Mouse (Mus musculus): ENCODE data around the gene Dgcr2. TPM values are rescaled to one million over a fixed set of nuclear protein-coding genes. Genes with fewer than 3 reads are reported as not detected.

The Dgcr2 gene
- polyA plus RNA-seq, 1 experiment from 2014 or later, result 75.3 TPM

DNA sequence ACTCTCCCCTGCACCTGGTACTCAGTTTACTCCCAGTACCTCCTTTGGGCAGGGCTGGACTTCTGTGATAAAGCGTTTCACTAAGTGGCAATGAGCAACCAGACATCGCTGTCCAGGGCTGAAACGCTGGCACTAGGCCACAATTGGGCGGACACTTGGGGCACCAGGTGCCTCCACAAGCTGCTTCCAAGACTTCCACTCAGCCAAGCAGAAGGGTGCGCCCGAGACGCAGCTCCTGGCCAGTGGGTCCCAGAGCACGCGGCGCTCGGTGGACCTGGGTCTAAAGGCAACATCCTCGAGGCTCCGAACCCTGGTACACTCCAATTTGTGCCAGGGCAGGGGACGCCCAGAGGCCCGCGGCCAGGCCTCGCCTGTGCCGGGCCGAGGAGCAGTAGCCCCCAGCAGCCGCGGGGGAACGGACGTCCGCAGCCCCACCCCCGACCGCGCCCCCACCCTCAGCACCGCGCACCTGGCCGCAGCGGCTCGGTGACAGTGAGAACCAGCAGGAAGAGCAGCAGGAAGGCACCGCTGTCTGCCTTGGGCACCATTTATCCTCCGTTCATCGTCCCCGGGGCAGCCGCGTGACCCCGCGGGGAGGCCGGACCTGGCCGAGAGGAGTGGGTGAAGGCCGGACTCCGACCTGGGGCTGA lies 7.3 kb downstream of the Dgcr2 start:
- Histone ChIP-seq H3K9ac (ENCODE audit: low read length) (peak overlapping the region; percentile 99), H3K9me3 (replicated peaks; ENCODE audit: control insufficient read depth, low read length) (no peaks in the 10 kb centered on the region), H3K4me1 (ENCODE audit: control insufficient read depth, insufficient read depth, low read length) (peaks cover 16% of the 10 kb centered on the region), H3K36me3 (ENCODE audit: control insufficient read depth, insufficient read depth, low read length) (0 out of 2 replicates have a peak, but pooled peaks cover under 1% of the 10 kb centered on the region), H3K4me3 (ENCODE audit: low read depth, low read length) (peak overlapping the region; percentile 97), H3K27ac (ENCODE audit: low read depth, low read length) (peak overlapping the region; percentile 94), H3K4me2 (ENCODE audit: low read length) (peak overlapping the region; percentile 95), H3K27me3 (replicated peaks; ENCODE audit: control insufficient read depth, insufficient read depth, low read length) (no peaks in the 10 kb centered on the region)
- DNase-seq (ENCODE audit: low spot score) (peak; percentile 71), ATAC-seq (peak; percentile 64)
- WGBS, result under 1% methylated on average over 43 of the region's 44 CpGs

DNA sequence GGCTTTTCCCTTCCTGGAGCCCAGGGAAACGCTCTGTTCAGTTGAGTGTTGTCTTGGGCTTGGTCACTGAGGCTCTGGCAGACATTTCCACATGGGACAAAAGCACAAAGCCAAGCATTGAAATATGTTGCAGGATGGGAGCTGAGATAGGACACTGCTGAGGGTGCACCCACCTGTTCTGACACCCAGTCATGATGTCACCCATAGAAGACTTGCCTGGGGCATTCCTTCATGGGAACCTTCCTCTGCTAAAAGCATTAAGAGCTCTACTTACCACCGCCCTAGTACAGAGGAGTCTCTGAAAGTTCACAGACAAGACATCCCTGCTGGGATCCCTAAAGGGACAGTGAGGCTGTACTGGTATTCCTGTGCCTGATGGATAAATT lies 8.0 kb downstream of the Dgcr2 start:
- Histone ChIP-seq H3K9me3 (replicated peaks; ENCODE audit: control insufficient read depth, low read length) (no peaks in the 10 kb centered on the region), H3K27ac (ENCODE audit: low read depth, low read length) (peak overlapping the region; percentile 94; the same call in 1 of the 2 replicates), H3K27me3 (replicated peaks; ENCODE audit: control insufficient read depth, insufficient read depth, low read length) (no peaks in the 10 kb centered on the region), H3K9ac (ENCODE audit: low read length) (peak overlapping the region; percentile 99), H3K4me1 (ENCODE audit: control insufficient read depth, insufficient read depth, low read length) (peaks cover 16% of the 10 kb centered on the region), H3K4me3 (ENCODE audit: low read depth, low read length) (peak overlapping the region; percentile 97), H3K36me3 (ENCODE audit: control insufficient read depth, insufficient read depth, low read length) (0 out of 2 replicates have a peak, but pooled peaks cover 6% of the 10 kb centered on the region), H3K4me2 (ENCODE audit: low read length) (peak overlapping the region; percentile 95)
- 42% methylated on average over 2 of the region's 2 CpGs for WGBS
- no peak for DNase-seq (ENCODE audit: low spot score)
- no peak for ATAC-seq

DNA sequence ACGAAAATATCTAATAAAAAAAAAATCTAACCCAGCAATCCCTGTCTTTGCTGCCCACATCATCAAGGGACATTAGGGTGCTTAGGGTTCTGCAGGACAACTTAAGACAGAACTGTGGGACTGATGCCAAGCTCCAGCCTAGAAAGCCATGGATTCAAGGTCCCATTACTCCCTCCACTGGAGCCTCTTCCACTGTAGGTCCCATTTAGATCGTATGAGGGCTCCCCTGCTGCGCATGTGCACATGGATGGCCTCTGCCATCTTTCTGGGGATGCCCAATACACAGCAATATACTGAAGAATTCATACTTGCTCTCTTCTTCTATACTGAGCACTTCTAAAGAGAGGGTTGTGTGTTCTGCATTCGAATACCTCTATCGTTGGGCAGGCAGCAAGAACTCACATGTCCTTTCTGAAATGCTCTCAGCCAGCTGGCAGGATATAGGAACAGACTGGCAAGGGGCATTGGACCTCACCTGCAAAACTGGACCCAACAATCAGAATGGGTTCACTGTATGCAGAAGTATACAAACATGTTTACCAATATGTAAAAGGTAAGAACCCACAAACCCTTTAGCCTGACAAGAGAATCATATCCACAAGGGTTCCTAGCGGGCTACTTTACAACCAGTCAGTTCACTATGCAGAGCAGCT lies 8.5 kb downstream of the Dgcr2 start:
- peak overlapping the region; percentile 99 for H3K9ac ChIP-seq (ENCODE audit: low read length)
- no peak for DNase-seq (ENCODE audit: low spot score)
- peak overlapping the region; percentile 97 for H3K4me3 ChIP-seq (ENCODE audit: low read depth, low read length)
- 84% methylated on average over 6 of the region's 6 CpGs for WGBS
- no peaks in the 10 kb centered on the region for H3K27me3 ChIP-seq (replicated peaks; ENCODE audit: control insufficient read depth, insufficient read depth, low read length)
- no peak for ATAC-seq
- H3K4me2 ChIP-seq (ENCODE audit: low read length), result peak overlapping the region; percentile 95
- no peak overlapping the region for H3K27ac ChIP-seq (ENCODE audit: low read depth, low read length)
- H3K4me1 ChIP-seq (ENCODE audit: control insufficient read depth, insufficient read depth, low read length), result peaks cover 16% of the 10 kb centered on the region
- H3K9me3 ChIP-seq (replicated peaks; ENCODE audit: control insufficient read depth, low read length), result no peaks in the 10 kb centered on the region
- 0 out of 2 replicates have a peak, but pooled peaks cover 6% of the 10 kb centered on the region for H3K36me3 ChIP-seq (ENCODE audit: control insufficient read depth, insufficient read depth, low read length)

DNA sequence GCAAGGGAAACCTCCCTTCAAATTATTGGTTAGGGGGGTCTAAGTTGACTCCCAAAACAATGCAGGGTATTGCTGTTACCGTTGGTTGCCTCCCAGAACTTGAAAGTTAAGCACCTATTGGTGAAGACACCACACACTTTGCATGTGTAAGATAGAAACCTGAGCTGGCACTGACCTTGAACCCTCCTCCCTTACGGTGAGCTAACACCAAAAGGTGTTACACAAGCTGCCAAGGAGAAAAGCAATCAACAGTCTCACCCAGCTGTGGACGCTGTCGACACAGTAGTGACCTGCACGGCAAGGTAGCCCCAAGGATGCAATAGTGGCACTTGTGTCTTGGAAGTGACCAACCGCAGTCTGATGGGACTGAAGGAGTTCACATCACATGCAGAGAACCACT lies 14.2 kb downstream of the Dgcr2 start:
- DNase-seq (ENCODE audit: low spot score), result no peak
- Histone ChIP-seq H3K9me3 (replicated peaks; ENCODE audit: control insufficient read depth, low read length) (no peaks in the 10 kb centered on the region), H3K4me2 (ENCODE audit: low read length) (no peak overlapping the region), H3K27me3 (replicated peaks; ENCODE audit: control insufficient read depth, insufficient read depth, low read length) (no peaks in the 10 kb centered on the region), H3K4me1 (ENCODE audit: control insufficient read depth, insufficient read depth, low read length) (peaks cover 2% of the 10 kb centered on the region; the same call in 1 of the 2 replicates), H3K9ac (ENCODE audit: low read length) (no peak overlapping the region), H3K27ac (ENCODE audit: low read depth, low read length) (no peak overlapping the region), H3K4me3 (ENCODE audit: low read depth, low read length) (no peak overlapping the region), H3K36me3 (ENCODE audit: control insufficient read depth, insufficient read depth, low read length) (peaks cover 18% of the 10 kb centered on the region; the same call in 1 of the 2 replicates)
- 95% methylated on average over 6 of the region's 6 CpGs for WGBS
- ATAC-seq, result no peak

DNA sequence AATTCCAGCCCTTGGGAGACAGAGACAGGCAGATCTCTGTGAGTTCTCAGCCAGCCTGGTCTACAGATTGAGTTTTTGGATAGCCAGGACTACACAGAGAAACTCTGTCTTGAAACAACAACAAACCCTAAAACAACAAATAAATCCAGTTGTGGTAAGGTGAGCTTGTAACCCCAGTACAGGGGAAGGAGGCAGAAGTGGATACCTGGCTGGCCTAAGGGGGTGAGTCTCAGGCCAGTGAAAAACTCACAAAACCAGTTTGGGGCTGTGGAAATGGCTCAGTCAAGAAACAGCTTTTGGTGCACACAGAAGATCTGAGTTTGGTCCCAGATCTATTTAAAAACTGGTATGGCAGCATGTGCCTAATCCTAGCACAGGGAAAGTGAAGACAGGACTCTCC lies 16.2 kb downstream of the Dgcr2 start:
- no peak for DNase-seq (ENCODE audit: low spot score)
- no peak overlapping the region for H3K4me3 ChIP-seq (ENCODE audit: low read depth, low read length)
- H3K36me3 ChIP-seq (ENCODE audit: control insufficient read depth, insufficient read depth, low read length), result peaks cover 20% of the 10 kb centered on the region; the same call in 1 of the 2 replicates
- no peak for ATAC-seq
- no peak overlapping the region for H3K9ac ChIP-seq (ENCODE audit: low read length)
- H3K9me3 ChIP-seq (replicated peaks; ENCODE audit: control insufficient read depth, low read length), result no peaks in the 10 kb centered on the region
- no peak overlapping the region for H3K27ac ChIP-seq (ENCODE audit: low read depth, low read length)
- H3K4me1 ChIP-seq (ENCODE audit: control insufficient read depth, insufficient read depth, low read length), result peaks cover 2% of the 10 kb centered on the region; the same call in 1 of the 2 replicates
- H3K27me3 ChIP-seq (replicated peaks; ENCODE audit: control insufficient read depth, insufficient read depth, low read length), result no peaks in the 10 kb centered on the region
- no peak overlapping the region for H3K4me2 ChIP-seq (ENCODE audit: low read length)

DNA sequence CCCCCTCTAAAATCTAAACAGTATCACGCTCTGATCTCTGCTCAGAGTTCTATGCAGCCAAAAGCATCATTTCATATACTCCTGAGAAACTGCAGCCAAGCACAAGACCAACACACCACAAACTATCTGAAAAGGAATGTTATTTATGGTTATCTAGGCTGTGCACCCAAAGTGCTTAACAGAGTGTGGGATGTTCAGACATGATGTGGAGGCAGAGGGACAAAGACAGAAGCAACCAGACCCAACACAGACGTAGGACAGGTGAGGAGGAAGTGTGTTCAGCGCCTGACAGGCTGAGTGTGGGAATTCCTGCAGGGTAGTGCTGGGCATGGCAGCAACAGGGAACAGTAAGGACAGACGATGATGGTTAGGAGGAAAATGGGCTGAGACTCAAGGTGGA lies 18.8 kb downstream of the Dgcr2 start:
- no peaks in the 10 kb centered on the region for H3K9me3 ChIP-seq (replicated peaks; ENCODE audit: control insufficient read depth, low read length)
- H3K4me1 ChIP-seq (ENCODE audit: control insufficient read depth, insufficient read depth, low read length), result no peaks in the 10 kb centered on the region
- no peak overlapping the region for H3K9ac ChIP-seq (ENCODE audit: low read length)
- H3K4me3 ChIP-seq (ENCODE audit: low read depth, low read length), result no peak overlapping the region
- DNase-seq (ENCODE audit: low spot score), result no peak
- H3K36me3 ChIP-seq (ENCODE audit: control insufficient read depth, insufficient read depth, low read length), result peaks cover 14% of the 10 kb centered on the region; the same call in 1 of the 2 replicates
- 96% methylated on average over 4 of the region's 4 CpGs for WGBS
- no peak for ATAC-seq
- H3K27ac ChIP-seq (ENCODE audit: low read depth, low read length), result no peak overlapping the region
- no peaks in the 10 kb centered on the region for H3K27me3 ChIP-seq (replicated peaks; ENCODE audit: control insufficient read depth, insufficient read depth, low read length)
- no peak overlapping the region for H3K4me2 ChIP-seq (ENCODE audit: low read length)

DNA sequence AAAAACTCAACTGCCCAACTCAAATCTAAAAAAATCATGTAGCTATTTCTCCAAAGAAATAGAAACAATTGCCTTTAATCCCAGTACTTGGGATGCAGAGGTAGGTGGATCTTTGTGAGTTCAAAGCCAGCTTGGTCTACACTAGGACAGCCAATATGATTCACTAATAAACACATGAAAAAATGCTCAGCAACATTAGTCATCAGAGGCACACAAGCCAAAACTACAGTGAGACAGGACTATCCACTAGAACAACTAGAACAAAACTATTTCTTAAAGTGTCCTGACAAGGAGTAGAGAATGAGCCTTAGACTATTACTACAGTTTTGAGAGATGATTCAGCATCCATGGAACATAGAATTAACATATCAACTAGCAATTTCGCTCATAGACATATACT lies 22.3 kb downstream of the Dgcr2 start:
- Histone ChIP-seq H3K27me3 (replicated peaks; ENCODE audit: control insufficient read depth, insufficient read depth, low read length) (no peaks in the 10 kb centered on the region), H3K4me1 (ENCODE audit: control insufficient read depth, insufficient read depth, low read length) (no peaks in the 10 kb centered on the region), H3K9ac (ENCODE audit: low read length) (no peak overlapping the region), H3K4me2 (ENCODE audit: low read length) (no peak overlapping the region), H3K4me3 (ENCODE audit: low read depth, low read length) (no peak overlapping the region), H3K9me3 (replicated peaks; ENCODE audit: control insufficient read depth, low read length) (no peaks in the 10 kb centered on the region), H3K27ac (ENCODE audit: low read depth, low read length) (no peak overlapping the region), H3K36me3 (ENCODE audit: control insufficient read depth, insufficient read depth, low read length) (peaks cover 23% of the 10 kb centered on the region)
- ATAC-seq (no peak), DNase-seq (ENCODE audit: low spot score) (no peak)
- WGBS, result 95% methylated on average over 1 of the region's 1 CpGs

DNA sequence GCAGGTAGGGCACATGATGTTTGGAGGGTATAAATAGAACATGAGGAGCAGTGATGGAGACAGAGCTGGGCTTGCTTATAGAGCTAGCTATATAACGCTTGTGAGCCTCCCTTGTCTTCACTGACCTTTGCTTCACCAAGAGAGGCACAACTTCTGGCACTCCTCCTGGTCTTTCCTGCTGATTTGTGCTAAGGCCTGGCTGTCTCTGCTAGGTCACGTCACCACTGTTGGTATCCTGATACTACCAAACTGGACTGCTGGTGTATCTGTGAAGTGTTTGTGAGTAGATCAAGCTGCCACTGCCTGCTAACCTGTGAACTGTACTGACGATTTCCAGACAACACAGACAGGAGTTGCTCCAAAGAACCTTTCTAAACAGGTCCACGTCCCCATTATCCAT lies 23.2 kb downstream of the Dgcr2 start:
- ATAC-seq (no peak), DNase-seq (ENCODE audit: low spot score) (no peak)
- H3K9ac ChIP-seq (ENCODE audit: low read length), result no peak overlapping the region
- H3K4me3 ChIP-seq (ENCODE audit: low read depth, low read length), result no peak overlapping the region
- no peaks in the 10 kb centered on the region for H3K27me3 ChIP-seq (replicated peaks; ENCODE audit: control insufficient read depth, insufficient read depth, low read length)
- no peaks in the 10 kb centered on the region for H3K4me1 ChIP-seq (ENCODE audit: control insufficient read depth, insufficient read depth, low read length)
- H3K36me3 ChIP-seq (ENCODE audit: control insufficient read depth, insufficient read depth, low read length), result peaks cover 32% of the 10 kb centered on the region
- no peak overlapping the region for H3K27ac ChIP-seq (ENCODE audit: low read depth, low read length)
- 89% methylated on average over 4 of the region's 4 CpGs for WGBS
- no peaks in the 10 kb centered on the region for H3K9me3 ChIP-seq (replicated peaks; ENCODE audit: control insufficient read depth, low read length)
- H3K4me2 ChIP-seq (ENCODE audit: low read length), result no peak overlapping the region

DNA sequence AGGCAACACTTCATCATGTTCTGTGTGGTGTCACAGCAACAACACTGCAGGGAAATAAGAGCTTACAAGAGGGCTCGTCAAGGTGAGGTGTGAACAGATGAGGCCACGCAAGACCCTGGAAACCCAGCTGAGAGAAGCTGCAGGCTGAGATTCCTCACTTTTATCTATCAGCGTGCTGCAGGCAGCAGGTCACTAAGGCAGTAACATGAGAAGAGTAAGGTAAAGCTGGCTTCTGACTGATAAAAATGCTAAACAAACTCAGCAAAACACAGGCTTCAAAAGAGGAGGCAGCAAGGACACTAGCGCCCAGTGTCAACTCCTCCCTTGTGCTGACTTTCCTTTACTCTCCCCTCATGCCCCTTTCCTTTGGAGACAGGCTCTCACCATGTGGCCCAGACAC lies 25.4 kb downstream of the Dgcr2 start:
- no peak overlapping the region for H3K27ac ChIP-seq (ENCODE audit: low read depth, low read length)
- H3K4me3 ChIP-seq (ENCODE audit: low read depth, low read length), result no peak overlapping the region
- H3K36me3 ChIP-seq (ENCODE audit: control insufficient read depth, insufficient read depth, low read length), result peaks cover 45% of the 10 kb centered on the region
- H3K27me3 ChIP-seq (replicated peaks; ENCODE audit: control insufficient read depth, insufficient read depth, low read length), result no peaks in the 10 kb centered on the region
- H3K9me3 ChIP-seq (replicated peaks; ENCODE audit: control insufficient read depth, low read length), result no peaks in the 10 kb centered on the region
- no peak overlapping the region for H3K9ac ChIP-seq (ENCODE audit: low read length)
- no peak overlapping the region for H3K4me2 ChIP-seq (ENCODE audit: low read length)
- WGBS, result 80% methylated on average over 4 of the region's 4 CpGs
- DNase-seq (ENCODE audit: low spot score) (no peak), ATAC-seq (no peak)
- H3K4me1 ChIP-seq (ENCODE audit: control insufficient read depth, insufficient read depth, low read length), result no peaks in the 10 kb centered on the region
